Mouse (Mus musculus) Patski (cell line): ENCODE measurements around the gene Slc35c1. TPM values are rescaled to one million over a fixed set of nuclear protein-coding genes. Genes with fewer than 3 reads are reported as not detected.
A peak's percentile ranks its signal among the peaks of the same experiment; 100 is the strongest.

Experiments
- ATAC-seq: fragments of 100-300 bp; one replicate; pipeline ENCODE4 v1.8.0; 2021
- CTCF ChIA-PET: fragments of 350-600 bp; sonication (Branson Sonifier 250); formaldehyde crosslinking; loops from one replicate; lab custom pipeline; 2022; ENCODE audit warnings: inconsistent platforms; lab: Charles Lee
- POLR2A ChIA-PET: fragments of 350-600 bp; sonication (Branson Sonifier 250); formaldehyde crosslinking; loops from one replicate; lab custom pipeline; 2022; ENCODE audit warnings: antibody characterized with exemption, inconsistent platforms; lab: Charles Lee
- DNase-seq: peaks from one replicate; pipeline ENCODE4 v3.0.0-alpha.2; 2011; ENCODE audit warnings: low read depth, low spot score
- H3K27me3 ChIP-seq: fragments of 371-371 bp; one replicate; pipeline ENCODE4 v1.5.1; 2021
- CTCF ChIP-seq: fragments of 100-300 bp; IDR thresholded peaks from one replicate; pipeline ENCODE4 v1.5.1; 2021
- in situ Hi-C: fragments of 300-500 bp; cut with MboI; formaldehyde crosslinking; loops from 3 replicates; pipeline ENCODE4 v1.11.1; 2018; ENCODE audit warnings: low pct_unique_long_range_greater_than_20kb, mixed read lengths
- polyA plus RNA-seq: library from polyadenylated mRNA; unstranded; gene quantifications from one replicate; pipeline ENCODE4 v1.2.3, GENCODE M21; 2021

The Slc35c1 gene
- polyA plus RNA-seq, 1 experiment from 2014 or later: 11.0 TPM

DNA sequence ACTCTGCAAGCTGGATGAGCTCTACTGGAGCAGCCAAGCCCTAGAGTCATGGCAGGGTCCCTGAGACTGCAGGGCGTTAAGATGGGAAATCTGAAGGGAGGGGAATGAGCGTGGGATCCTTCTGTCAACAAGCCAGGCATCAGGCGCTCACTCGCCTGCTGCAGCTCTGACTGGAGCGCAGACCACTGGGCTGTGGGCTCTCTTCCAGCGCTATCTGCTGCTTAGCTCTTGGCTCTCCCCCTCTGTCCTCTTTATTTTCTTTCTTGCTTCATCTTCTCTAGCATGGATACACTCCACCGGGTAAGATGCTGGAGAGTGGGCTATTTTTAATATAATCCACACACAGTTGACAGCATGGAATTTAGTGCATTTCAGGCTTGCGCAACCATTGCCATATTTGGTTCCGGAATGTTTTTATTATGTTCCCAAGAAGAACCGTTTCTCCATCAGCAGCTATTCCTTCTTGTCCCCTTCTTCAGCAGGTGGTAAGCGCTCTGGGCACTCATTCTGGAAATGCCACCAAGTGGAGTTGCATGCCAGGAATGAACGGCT, 31.7 kb upstream of the Slc35c1 start:
- DNase-seq (peak; percentile 90), ATAC-seq (peak; percentile 96)
- TF ChIP-seq CTCF: no peak
- in situ Hi-C loops: loop anchor here (5.0 kb wide), 1 partner anchor 110 kb away; no protein-coding TSS in a partner anchor
- no peaks in the 10 kb centered on the region for H3K27me3 ChIP-seq
- CTCF ChIA-PET: interaction anchor here (1.0 kb wide), 1 partner anchor 504 kb away, joined by 3 read pairs; no protein-coding TSS in a partner anchor
- POLR2A ChIA-PET: no interaction called here

DNA sequence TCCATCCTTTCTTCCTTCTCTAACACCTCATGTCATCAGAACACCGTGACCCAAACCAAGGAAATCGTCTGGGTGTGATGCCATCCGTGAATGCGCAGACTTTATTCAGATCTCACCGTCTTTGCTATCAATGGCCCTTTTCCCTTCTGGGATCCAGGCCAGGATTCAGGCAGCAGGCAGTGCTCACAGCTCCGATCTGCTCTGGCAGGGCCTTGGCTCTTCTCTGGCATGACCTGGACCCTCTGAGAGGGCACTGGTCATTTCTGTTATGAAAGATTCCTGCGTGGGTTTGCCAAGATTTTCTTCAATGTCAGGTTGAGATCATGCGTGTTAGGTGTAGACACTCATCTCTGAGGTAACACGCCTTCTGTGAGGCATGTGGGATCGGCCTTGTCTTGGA, 30.2 kb upstream of the Slc35c1 start:
- CTCF ChIA-PET: no interaction called here
- POLR2A ChIA-PET: no interaction called here
- in situ Hi-C loops: loop anchor here (5.0 kb wide), 1 partner anchor 112 kb away; no protein-coding TSS in a partner anchor
- DNase-seq: no peak
- ATAC-seq: no peak
- TF ChIP-seq CTCF: no peak
- H3K27me3 ChIP-seq: no peaks in the 10 kb centered on the region

DNA sequence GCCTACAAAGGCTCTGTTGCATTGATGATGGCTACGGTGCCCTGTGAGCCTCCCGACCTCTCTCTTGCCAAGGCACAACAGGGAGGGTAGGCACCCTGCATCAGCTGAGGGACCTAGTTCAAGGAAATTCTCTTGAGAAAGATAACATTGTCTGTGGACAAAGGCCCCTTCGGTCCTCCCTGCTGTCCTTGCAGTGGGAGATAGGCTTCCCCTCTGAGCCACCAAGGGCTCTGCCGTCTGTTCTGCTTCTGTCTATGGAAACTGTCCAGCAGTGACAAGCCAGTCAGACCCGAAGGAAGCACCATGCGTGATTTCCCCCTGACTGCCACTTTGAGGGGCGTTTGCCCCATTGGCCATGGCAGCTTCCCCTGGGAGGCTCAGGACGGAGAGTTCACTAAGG, 27.5 kb upstream of the Slc35c1 start:
- DNase-seq: no peak
- ChIA-PET POLR2A (no interaction called here), CTCF (no interaction called here)
- in situ Hi-C loops: loop anchor here (5.0 kb wide), 1 partner anchor 325 kb away; no protein-coding TSS in a partner anchor
- H3K27me3 ChIP-seq: no peaks in the 10 kb centered on the region
- no peak for ATAC-seq
- no peak for TF ChIP-seq CTCF

DNA sequence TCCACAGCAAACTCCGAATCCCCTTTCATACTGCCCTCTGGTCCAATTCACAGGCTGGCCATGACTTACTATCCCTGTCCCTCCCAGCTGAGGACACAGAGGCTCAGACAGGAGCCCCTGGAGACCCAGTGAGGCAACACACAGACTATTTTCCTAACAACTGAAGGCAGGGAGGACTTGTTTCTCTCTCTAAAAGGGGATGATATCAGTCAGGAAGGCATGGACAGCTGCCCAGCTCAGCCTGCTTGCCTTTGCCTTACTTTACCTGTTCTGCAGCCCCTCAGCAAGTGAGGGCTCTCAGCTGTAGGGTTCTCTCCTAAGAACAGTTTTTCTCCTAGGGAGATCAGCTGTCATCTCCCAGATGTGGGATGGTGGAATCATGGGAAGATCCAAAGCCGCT, 26.6 kb upstream of the Slc35c1 start:
- CTCF ChIA-PET: interaction anchor here (0.7 to 2.5 kb wide), 4 partner anchors 9 to 26 kb away, joined by 3 to 16 read pairs (median 6); partner anchors contain the start of gene Slc35c1
- ATAC-seq: no peak
- peaks cover 3% of the 10 kb centered on the region for H3K27me3 ChIP-seq
- in situ Hi-C loops: loop anchor here (5.0 kb wide), 1 partner anchor 325 kb away; no protein-coding TSS in a partner anchor
- DNase-seq: no peak
- no peak for TF ChIP-seq CTCF
- POLR2A ChIA-PET: no interaction called here

DNA sequence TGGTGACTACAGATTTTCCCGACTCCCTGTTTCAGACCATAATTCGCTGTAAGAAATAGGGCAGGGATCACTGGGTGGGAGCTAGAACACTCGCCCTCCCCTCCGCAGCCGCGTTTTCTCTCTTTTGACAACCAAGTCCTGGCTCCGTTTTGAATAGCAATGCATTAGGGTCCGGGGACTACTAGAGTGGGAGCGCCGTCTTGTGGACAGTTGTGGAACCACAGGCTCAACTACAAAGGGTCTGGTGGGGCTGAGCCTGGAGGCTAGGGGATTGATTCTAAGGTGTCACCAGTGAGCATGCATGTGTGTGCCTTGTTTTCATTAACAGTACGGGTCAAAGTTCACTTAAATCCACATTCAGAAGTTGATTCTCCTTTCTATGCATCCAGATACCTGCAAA, 26.1 kb upstream of the Slc35c1 start:
- CTCF ChIA-PET: interaction anchor here (0.9 to 2.5 kb wide), 15 partner anchors 8 to 353 kb away, joined by 3 to 16 read pairs (median 4); partner anchors contain the start of gene Slc35c1
- DNase-seq: no peak
- TF ChIP-seq CTCF: peak; percentile 84
- no peak for ATAC-seq
- peaks cover 8% of the 10 kb centered on the region for H3K27me3 ChIP-seq
- POLR2A ChIA-PET: no interaction called here
- in situ Hi-C loops: loop anchor here (5.0 kb wide), 1 partner anchor 326 kb away; no protein-coding TSS in a partner anchor

DNA sequence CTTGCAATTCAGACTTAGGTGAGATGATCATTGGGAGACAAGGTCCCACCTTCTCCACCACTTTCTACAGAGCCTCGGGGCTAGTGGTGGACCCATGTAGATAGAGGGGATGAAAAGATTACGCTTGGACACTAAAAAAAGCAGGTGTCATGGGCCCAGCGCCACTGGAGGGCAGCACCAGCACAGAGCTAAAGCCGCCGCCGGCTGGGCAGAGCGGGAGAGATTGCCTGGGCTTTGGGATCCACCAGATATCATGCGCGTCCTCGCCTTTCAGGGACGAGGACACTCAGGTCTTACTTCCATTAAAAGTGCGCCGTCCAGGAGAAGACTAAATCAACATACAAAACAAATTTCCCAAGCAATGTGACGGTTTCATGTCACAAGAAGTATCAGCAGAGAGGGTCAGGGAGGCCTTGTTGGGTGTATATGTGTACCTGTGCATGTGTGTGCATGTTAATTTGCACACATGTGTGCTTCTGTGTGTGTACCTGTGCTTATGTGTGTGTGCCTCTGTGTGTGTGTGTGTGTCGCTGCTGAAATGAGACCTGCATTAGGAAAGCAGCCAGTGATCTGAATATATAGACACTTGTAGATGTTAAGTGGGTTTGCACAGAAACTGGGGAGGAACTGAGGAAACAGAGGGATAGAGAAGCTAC, 25.4 kb upstream of the Slc35c1 start:
- in situ Hi-C loops: loop anchor here (5.0 kb wide), 1 partner anchor 327 kb away; no protein-coding TSS in a partner anchor
- ChIA-PET CTCF (interaction anchor here (0.7 to 2.5 kb wide), 20 partner anchors 9 to 354 kb away, joined by 3 to 16 read pairs (median 3); partner anchors contain the start of genes Large2, Pex16 and Slc35c1), POLR2A (no interaction called here)
- peak; percentile 91 for TF ChIP-seq CTCF
- no peak for DNase-seq
- peak; percentile 44 for ATAC-seq
- H3K27me3 ChIP-seq: peaks cover 9% of the 10 kb centered on the region

DNA sequence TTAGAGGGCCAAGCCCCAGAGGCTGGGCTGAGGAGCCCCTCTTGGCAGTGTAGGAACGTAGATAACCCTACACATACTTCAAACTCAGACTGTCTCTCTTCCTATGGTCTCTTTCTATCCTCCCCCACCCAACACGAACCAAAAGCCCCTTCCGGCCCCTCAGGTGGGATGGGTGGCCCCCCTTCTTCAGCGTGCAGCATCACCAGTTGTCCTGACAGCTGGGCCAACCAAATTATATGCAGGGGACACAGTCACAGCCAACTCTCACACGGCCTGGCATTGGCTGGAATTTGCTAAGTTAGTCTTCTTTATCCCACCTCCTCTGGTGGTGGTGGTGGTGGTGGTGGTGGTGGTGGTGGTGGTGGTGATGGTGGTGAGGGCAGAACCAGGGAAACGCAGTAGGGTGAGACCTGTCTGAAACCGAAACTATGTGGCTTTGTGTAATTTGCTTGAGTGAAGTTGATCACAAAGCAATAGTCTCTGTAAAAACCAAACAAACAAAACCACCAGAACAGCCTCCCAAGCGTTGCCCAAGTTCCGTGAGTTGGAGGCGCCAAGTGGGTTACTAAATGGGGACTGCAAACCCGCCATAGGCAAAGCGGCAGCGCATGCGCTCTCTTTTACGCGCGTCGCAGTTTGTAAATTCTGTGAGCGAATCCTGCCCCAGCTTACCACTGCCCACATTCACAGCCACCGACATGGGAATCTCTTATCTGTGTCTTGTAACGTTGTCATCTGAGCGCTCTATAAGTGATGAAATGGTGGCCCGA, 24.1 kb upstream of the Slc35c1 start:
- no peak for ATAC-seq
- POLR2A ChIA-PET: no interaction called here
- peaks cover 9% of the 10 kb centered on the region for H3K27me3 ChIP-seq
- no peak for DNase-seq
- CTCF ChIA-PET: interaction anchor here (0.8 to 2.5 kb wide), 5 partner anchors 10 to 124 kb away, joined by 3 to 16 read pairs (median 6); partner anchors contain the start of gene Slc35c1
- no peak for TF ChIP-seq CTCF
- in situ Hi-C loops: loop anchor here (5.0 kb wide), 1 partner anchor 328 kb away; no protein-coding TSS in a partner anchor

DNA sequence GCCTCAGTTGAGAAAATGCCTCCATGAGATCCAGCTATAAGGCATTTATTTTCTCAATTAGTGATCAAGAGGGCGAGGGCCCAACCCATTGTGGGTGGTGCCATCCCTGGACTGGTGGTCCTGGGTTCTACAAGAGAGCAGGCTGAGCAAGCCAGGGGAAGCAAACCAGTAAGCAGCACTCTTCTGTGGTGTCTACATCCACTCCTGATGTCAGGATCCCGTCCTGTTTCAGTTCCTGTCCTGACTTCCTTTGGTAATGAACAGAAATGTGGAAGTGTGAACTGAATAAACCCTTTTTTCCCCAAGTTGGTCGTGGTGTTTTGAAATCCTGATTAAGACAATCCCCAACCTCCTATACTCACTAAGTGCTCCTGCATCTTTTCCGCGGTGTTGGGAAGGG, 23.2 kb upstream of the Slc35c1 start:
- in situ Hi-C loops: no loop called here

DNA sequence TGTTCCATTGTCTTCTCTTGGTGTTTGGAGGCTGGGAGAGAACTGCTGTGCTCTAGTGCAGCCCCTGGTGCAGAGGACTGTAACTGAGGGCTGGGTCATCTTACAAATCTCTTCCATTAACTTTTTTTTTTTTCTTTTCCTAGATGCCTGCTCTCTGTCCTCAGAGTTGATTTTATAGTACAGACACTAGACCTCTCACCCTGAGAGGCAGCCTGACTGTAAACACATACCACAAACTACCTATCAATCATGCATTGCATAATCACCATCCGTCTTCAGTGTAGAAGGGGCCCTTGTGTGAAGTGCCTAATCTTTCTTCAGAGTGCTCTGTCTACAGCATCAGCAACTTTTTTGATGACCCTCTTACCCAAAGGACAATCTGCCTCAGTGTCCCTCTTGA, 22.2 kb upstream of the Slc35c1 start:
- DNase-seq: no peak
- POLR2A ChIA-PET: no interaction called here
- ATAC-seq: no peak
- H3K27me3 ChIP-seq: peaks cover 9% of the 10 kb centered on the region
- in situ Hi-C loops: no loop called here
- TF ChIP-seq CTCF: no peak
- CTCF ChIA-PET: no interaction called here

More for the DNA sequence above, 23.2 kb upstream of the Slc35c1 start:
- ChIA-PET POLR2A (no interaction called here), CTCF (no interaction called here)
- ATAC-seq (no peak), DNase-seq (no peak)
- TF ChIP-seq CTCF: no peak
- H3K27me3 ChIP-seq: peaks cover 9% of the 10 kb centered on the region

DNA sequence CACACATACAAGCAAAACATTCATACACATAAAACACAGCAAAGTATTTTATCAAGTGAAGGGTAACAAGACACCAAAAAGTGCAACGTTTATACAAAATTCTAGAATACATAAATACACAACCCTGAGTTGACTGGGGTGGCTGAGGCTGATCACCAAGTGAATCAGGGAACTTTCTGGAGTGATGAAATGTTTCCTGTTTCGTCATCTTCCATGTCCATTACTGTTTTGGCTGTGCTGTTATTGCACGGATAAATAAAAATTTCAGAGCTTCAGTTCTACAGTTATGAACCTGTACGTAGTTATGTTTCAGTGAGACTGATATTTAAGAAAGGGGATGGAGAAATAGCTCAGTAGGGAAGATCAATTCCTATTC, 18.0 kb upstream of the Slc35c1 start:
- in situ Hi-C loops: no loop called here
- CTCF ChIA-PET: interaction anchor here (1.4 kb wide), 1 partner anchor 9 kb away, joined by 3 read pairs; no protein-coding TSS in a partner anchor
- DNase-seq (no peak), ATAC-seq (no peak)
- TF ChIP-seq CTCF: no peak
- H3K27me3 ChIP-seq: peaks cover 9% of the 10 kb centered on the region
- POLR2A ChIA-PET: interaction anchor here (1.0 kb wide), 1 partner anchor 12 kb away, joined by 6 read pairs; no protein-coding TSS in a partner anchor
